Mouse (Mus musculus) lung, postnatal 0 days (tissue): ENCODE results near the gene Cnpy1. TPM values are rescaled to one million over a fixed set of nuclear protein-coding genes. Genes with fewer than 3 reads are reported as not detected.

ENCODE experiments used
- ATAC-seq: fragments of 200-750 bp; cut with Nextera tagmentation; 2 replicates; pipeline ENCODE4 v1.8.0; 2017; ENCODE audit warnings: moderate library complexity
- DNase-seq: peaks from one replicate; pipeline ENCODE4 v3.0.0-alpha.2; 2016; ENCODE audit warnings: low spot score
- H3K27ac ChIP-seq: fragments of 300-500 bp; sonication (generic); 2 replicates; pipeline ENCODE4 v1.5.1; 2014; ENCODE audit warnings: antibody characterized with exemption, mild to moderate bottlenecking, low read length, mixed read lengths
- H3K27me3 ChIP-seq: fragments of 300-500 bp; sonication (generic); replicated peaks from 2 replicates; pipeline ENCODE4 v1.6.1; 2014; ENCODE audit warnings: low read length, mixed read lengths; ENCODE audit not compliant: insufficient read depth
- H3K36me3 ChIP-seq: fragments of 300-500 bp; sonication (generic); 2 replicates; pipeline ENCODE4 v1.6.1; 2014; ENCODE audit warnings: low read length, mixed read lengths; ENCODE audit not compliant: insufficient read depth
- H3K4me1 ChIP-seq: fragments of 300-500 bp; sonication (generic); 2 replicates; pipeline ENCODE4 v1.6.1; 2014; ENCODE audit warnings: antibody characterized with exemption, low read depth, low read length, mixed read lengths; ENCODE audit not compliant: insufficient read depth
- H3K4me2 ChIP-seq: fragments of 300-500 bp; sonication (generic); replicated peaks from 2 replicates; pipeline ENCODE4 v1.6.1; 2014; ENCODE audit warnings: low read depth, mild to moderate bottlenecking, low read length, moderate library complexity, mixed read lengths
- H3K4me3 ChIP-seq: fragments of 300-500 bp; sonication (generic); 2 replicates; pipeline ENCODE4 v1.5.1; 2014; ENCODE audit warnings: low read depth, low read length
- H3K9ac ChIP-seq: fragments of 300-500 bp; sonication (generic); replicated peaks from 2 replicates; pipeline ENCODE4 v1.6.1; 2014; ENCODE audit warnings: low read depth, mild to moderate bottlenecking
- H3K9me3 ChIP-seq: fragments of 300-500 bp; sonication (generic); 2 replicates; pipeline ENCODE4 v1.6.1; 2016; ENCODE audit warnings: low read length, mixed read lengths
- CTCF ChIP-seq: IDR thresholded peaks from 2 replicates; pipeline ENCODE4 v1.5.1; 2016; ENCODE audit warnings: antibody characterized with exemption, mild to moderate bottlenecking
- EP300 ChIP-seq: IDR thresholded peaks from 2 replicates; pipeline ENCODE4 v1.6.1; 2016; ENCODE audit warnings: antibody characterized with exemption, mild to moderate bottlenecking, control low read depth
- WGBS: fragments of 180-500 bp; shearing (Covaris S2); extraction: QIAGEN DNeasy Blood & Tissue Kit; methylation state at CpG from one replicate; pipeline ENCODE4 v1.1.7; 2014; 5-methylcytosine and 5-hydroxymethylcytosine counted together
- polyA plus RNA-seq: library from polyadenylated mRNA; unstranded; fragments of >200 nt; fragmentation: Nextera tagmentation; extraction: Ambion mirVana; gene quantifications from 2 replicates; pipeline ENCODE4 v1.2.1, GENCODE M21; 2015

The Cnpy1 gene
- polyA plus RNA-seq, 1 experiment from 2014 or later: 0.08 TPM

- no peak for TF ChIP-seq EP300
- no peak for TF ChIP-seq CTCF
- ATAC-seq (no peak), DNase-seq (no peak)
- Histone ChIP-seq H3K27me3 (no peaks in the 10 kb centered on the region), H3K4me2 (no peak overlapping the region), H3K4me1 (no peaks in the 10 kb centered on the region), H3K9ac (no peak overlapping the region), H3K9me3 (no peaks in the 10 kb centered on the region), H3K4me3 (no peak overlapping the region), H3K36me3 (no peaks in the 10 kb centered on the region), H3K27ac (no peak overlapping the region)
- 39% methylated on average over 7 of the region's 7 CpGs for WGBS
Measured at GRCm38 (mm10) chr5:28199089-28199873, 46.3 kb downstream of the Cnpy1 start.

GRCm38 (mm10) chr5:28195473-28195872 is 50.1 kb downstream of the Cnpy1 start:
- Histone ChIP-seq H3K4me3 (no peak overlapping the region), H3K4me2 (no peak overlapping the region), H3K27me3 (no peaks in the 10 kb centered on the region), H3K36me3 (no peaks in the 10 kb centered on the region), H3K27ac (no peak overlapping the region), H3K9ac (no peak overlapping the region), H3K4me1 (no peaks in the 10 kb centered on the region), H3K9me3 (no peaks in the 10 kb centered on the region)
- no peak for DNase-seq
- WGBS: 24% methylated on average over 2 of the region's 2 CpGs
- no peak for ATAC-seq
- TF ChIP-seq EP300: no peak

- Histone ChIP-seq H3K4me1 (no peaks in the 10 kb centered on the region), H3K27ac (no peak overlapping the region), H3K4me3 (no peak overlapping the region), H3K9me3 (no peaks in the 10 kb centered on the region), H3K27me3 (no peaks in the 10 kb centered on the region), H3K9ac (no peak overlapping the region), H3K36me3 (no peaks in the 10 kb centered on the region), H3K4me2 (no peak overlapping the region)
- no peak for TF ChIP-seq CTCF
- no peak for TF ChIP-seq EP300
- DNase-seq: no peak
- WGBS: 48% methylated on average over 4 of the region's 4 CpGs
- no peak for ATAC-seq
Measured at GRCm38 (mm10) chr5:28192099-28192454, 53.5 kb downstream of the Cnpy1 start.

GRCm38 (mm10) chr5:28191201-28192098 is 54.2 kb downstream of the Cnpy1 start:
- DNase-seq: no peak
- no peak for ATAC-seq
- TF ChIP-seq EP300 (no peak), CTCF (no peak)
- Histone ChIP-seq H3K36me3 (no peaks in the 10 kb centered on the region), H3K4me2 (no peak overlapping the region), H3K27ac (no peak overlapping the region), H3K27me3 (no peaks in the 10 kb centered on the region), H3K4me3 (no peak overlapping the region), H3K9ac (no peak overlapping the region), H3K9me3 (no peaks in the 10 kb centered on the region), H3K4me1 (no peaks in the 10 kb centered on the region)
- 58% methylated on average over 3 of the region's 3 CpGs for WGBS

- H3K9me3 ChIP-seq: no peaks in the 10 kb centered on the region
- H3K27ac ChIP-seq: no peak overlapping the region
- TF ChIP-seq CTCF (no peak), EP300 (no peak)
- no peaks in the 10 kb centered on the region for H3K36me3 ChIP-seq
- 33% methylated on average over 7 of the region's 7 CpGs for WGBS
- no peak overlapping the region for H3K9ac ChIP-seq
- no peak overlapping the region for H3K4me3 ChIP-seq
- DNase-seq (no peak), ATAC-seq (no peak)
- peaks cover 15% of the 10 kb centered on the region for H3K27me3 ChIP-seq
- H3K4me2 ChIP-seq: no peak overlapping the region
- H3K4me1 ChIP-seq: no peaks in the 10 kb centered on the region
Measured at GRCm38 (mm10) chr5:28179237-28179790, 66.3 kb downstream of the Cnpy1 start.

- H3K4me2 ChIP-seq: no peak overlapping the region
- H3K27me3 ChIP-seq: peaks cover 25% of the 10 kb centered on the region
- H3K9ac ChIP-seq: no peak overlapping the region
- H3K4me3 ChIP-seq: no peak overlapping the region
- H3K36me3 ChIP-seq: no peaks in the 10 kb centered on the region
- WGBS: 23% methylated on average over 5 of the region's 5 CpGs
- ATAC-seq: no peak
- H3K9me3 ChIP-seq: no peaks in the 10 kb centered on the region
- H3K4me1 ChIP-seq: no peaks in the 10 kb centered on the region
- DNase-seq: no peak
- no peak overlapping the region for H3K27ac ChIP-seq
- TF ChIP-seq CTCF (no peak), EP300 (no peak)
Measured at GRCm38 (mm10) chr5:28178322-28178721, 67.3 kb downstream of the Cnpy1 start.
